Mouse (Mus musculus): ENCODE results near the gene Ssr3.

GRCm38 (mm10) chr3:65396835-65397504 is 4.5 kb upstream of the Ssr3 start:
- no peak for TF ChIP-seq USF1 (IDR thresholded peaks at IDR 0.05; ENCODE audit: low read depth, low read length)
- TF ChIP-seq POLR2A (IDR thresholded peaks at IDR 0.05; ENCODE audit: control insufficient read depth in 1 of 2, insufficient read depth in 1 of 2, low read depth in 1 of 2, low read length in 2 of 2, poor library complexity in 1 of 2) = peak in 1 of 2 experiments; percentile 72; a peak in 2 of 4 replicates
- no peak for TF ChIP-seq CTCF (IDR thresholded peaks at IDR 0.05 in 2 of 3, conservative IDR thresholded peaks at IDR 0.05 in 1 of 3; ENCODE audit: control insufficient read depth in 1 of 3, insufficient read depth in 1 of 3, low read depth in 2 of 3, low read length in 3 of 3, poor library complexity in 1 of 3, severe bottlenecking in 1 of 3)
- TF ChIP-seq ELF1 (IDR thresholded peaks at IDR 0.05; ENCODE audit: low read depth, low read length) = peak; percentile 63; the same call in 1 of the 2 replicates
- no peak for TF ChIP-seq E2F4 (IDR thresholded peaks at IDR 0.05; ENCODE audit: borderline replicate concordance, low read depth, low read length)
- peak; percentile 53; the same call in 1 of the 2 replicates for TF ChIP-seq BHLHE40 (IDR thresholded peaks at IDR 0.05; ENCODE audit: borderline replicate concordance, low read depth, low read length)
- TF ChIP-seq JUND (IDR thresholded peaks at IDR 0.05; ENCODE audit: low read depth, low read length) = 0 out of 2 replicates have a peak, but pooled peaks have one; percentile 67
- TF ChIP-seq USF2 (IDR thresholded peaks at IDR 0.05; ENCODE audit: borderline replicate concordance in 1 of 2, insufficient read depth in 1 of 2, low read depth in 1 of 2, low read length in 2 of 2) = no peak
- peak; percentile 80 for TF ChIP-seq TCF12 (IDR thresholded peaks at IDR 0.05; ENCODE audit: low read depth, low read length)
- peak; percentile 94 for TF ChIP-seq ZNF384 (IDR thresholded peaks at IDR 0.05; ENCODE audit: low read depth, low read length)
- TF ChIP-seq MAX (IDR thresholded peaks at IDR 0.05; ENCODE audit: low read length) = no peak
- TF ChIP-seq GATA1 (IDR thresholded peaks at IDR 0.05; ENCODE audit: low read depth, low read length) = peak; percentile 93
